Mouse (Mus musculus) gastrocnemius, postnatal 36 days (tissue): ENCODE data around the gene H2al1m. TPM values are rescaled to one million over a fixed set of nuclear protein-coding genes. Genes with fewer than 3 reads are reported as not detected.
"Not testable (repeated sequence)": the region's sequence is repeated elsewhere in the genome, so short reads cannot be mapped to it uniquely, and the experiment has no call there.

Experiments
- DNase-seq, 2 experiments: peaks; one replicate each; pipeline ENCODE4 v3.0.0; 2022
- intact Hi-C: fragments of 180-260 bp; cut with DNase I; formaldehyde crosslinking; loops from one replicate; pipeline ENCODE4 v1.15.1; 2025
- long read RNA-seq, 2 experiments: library from polyadenylated mRNA; stranded (forward); transcript quantifications; one replicate each; pipeline ENCODE4 v2.0.0; 2021
- total RNA-seq, 2 experiments: library from RNA; stranded (reverse); gene quantifications; 2 replicates each; pipeline ENCODE4 v1.2.3; 2021

The H2al1m gene
- total RNA-seq: not detected
- long read RNA-seq, experiment 1: 0 reads
- long read RNA-seq, experiment 2: 0 reads

- intact Hi-C loops: not testable (repeated sequence)
Observed at GRCm38 (mm10) chrX:9283464-9283863, at the start of gene H2al1m. TSS of gene H2al1m (plus strand) at chrX:9283764.

GRCm38 (mm10) chrX:9240737-9241591 lies 42.6 kb upstream of the H2al1m start:
- intact Hi-C loops: no loop called here
- DNase-seq: no peak

More at GRCm38 (mm10) chrX:9283464-9283863, at the start of gene H2al1m:
- not testable (repeated sequence) for DNase-seq

GRCm38 (mm10) chrX:9243381-9243864 lies 40.1 kb upstream of the H2al1m start:
- intact Hi-C loops: no loop called here
- DNase-seq: no peak

GRCm38 (mm10) chrX:9244603-9245336 lies 38.8 kb upstream of the H2al1m start:
- intact Hi-C loops: no loop called here
- no peak for DNase-seq

GRCm38 (mm10) chrX:9248911-9249310 lies 34.7 kb upstream of the H2al1m start:
- no peak for DNase-seq

GRCm38 (mm10) chrX:9253990-9254389 lies 29.6 kb upstream of the H2al1m start:
- intact Hi-C loops: no loop called here
- no peak for DNase-seq

More at GRCm38 (mm10) chrX:9248911-9249310, 34.7 kb upstream of the H2al1m start:
- intact Hi-C loops: no loop called here

- DNase-seq: no peak
- intact Hi-C loops: no loop called here
Observed at GRCm38 (mm10) chrX:9254901-9255300, 28.7 kb upstream of the H2al1m start.

GRCm38 (mm10) chrX:9256766-9257165 lies 26.8 kb upstream of the H2al1m start, which contains the start of gene Gm14862:
TSS of gene Gm14862 (minus strand) at chrX:9256899.
- DNase-seq: no peak
- intact Hi-C loops: no loop called here

- intact Hi-C loops: no loop called here
- DNase-seq: no peak
Observed at GRCm38 (mm10) chrX:9257831-9258230, 25.7 kb upstream of the H2al1m start.

- intact Hi-C loops: no loop called here
- DNase-seq: no peak
Observed at GRCm38 (mm10) chrX:9259267-9259666, 24.3 kb upstream of the H2al1m start.

- intact Hi-C loops: no loop called here
Observed at GRCm38 (mm10) chrX:9271112-9271511, 12.5 kb upstream of the H2al1m start.

GRCm38 (mm10) chrX:9271947-9272459 lies 11.6 kb upstream of the H2al1m start:
- intact Hi-C loops: no loop called here

More at GRCm38 (mm10) chrX:9271112-9271511, 12.5 kb upstream of the H2al1m start:
- DNase-seq: no peak

GRCm38 (mm10) chrX:9272460-9273361 lies 10.9 kb upstream of the H2al1m start, which contains the start of gene Xk:
TSS of gene Xk (plus strand) at chrX:9272756.
- intact Hi-C loops: no loop called here
- peak; percentile 16 to 35 for DNase-seq

More at GRCm38 (mm10) chrX:9271947-9272459, 11.6 kb upstream of the H2al1m start:
- no peak for DNase-seq

GRCm38 (mm10) chrX:9273377-9274002 lies 10.1 kb upstream of the H2al1m start:
- no peak for DNase-seq
- intact Hi-C loops: no loop called here

GRCm38 (mm10) chrX:9274321-9274720 lies 9.2 kb upstream of the H2al1m start:
- DNase-seq: no peak
- intact Hi-C loops: no loop called here

- intact Hi-C loops: not testable (repeated sequence)
Observed at GRCm38 (mm10) chrX:9293140-9293829, 9.7 kb downstream of the H2al1m start.

GRCm38 (mm10) chrX:9298413-9298864 lies 14.9 kb downstream of the H2al1m start:
- intact Hi-C loops: no loop called here
- DNase-seq: no peak

More at GRCm38 (mm10) chrX:9293140-9293829, 9.7 kb downstream of the H2al1m start:
- not testable (repeated sequence) for DNase-seq

GRCm38 (mm10) chrX:9302791-9303190 lies 19.2 kb downstream of the H2al1m start:
- intact Hi-C loops: no loop called here
- no peak for DNase-seq
